In the genomic region with DNA sequence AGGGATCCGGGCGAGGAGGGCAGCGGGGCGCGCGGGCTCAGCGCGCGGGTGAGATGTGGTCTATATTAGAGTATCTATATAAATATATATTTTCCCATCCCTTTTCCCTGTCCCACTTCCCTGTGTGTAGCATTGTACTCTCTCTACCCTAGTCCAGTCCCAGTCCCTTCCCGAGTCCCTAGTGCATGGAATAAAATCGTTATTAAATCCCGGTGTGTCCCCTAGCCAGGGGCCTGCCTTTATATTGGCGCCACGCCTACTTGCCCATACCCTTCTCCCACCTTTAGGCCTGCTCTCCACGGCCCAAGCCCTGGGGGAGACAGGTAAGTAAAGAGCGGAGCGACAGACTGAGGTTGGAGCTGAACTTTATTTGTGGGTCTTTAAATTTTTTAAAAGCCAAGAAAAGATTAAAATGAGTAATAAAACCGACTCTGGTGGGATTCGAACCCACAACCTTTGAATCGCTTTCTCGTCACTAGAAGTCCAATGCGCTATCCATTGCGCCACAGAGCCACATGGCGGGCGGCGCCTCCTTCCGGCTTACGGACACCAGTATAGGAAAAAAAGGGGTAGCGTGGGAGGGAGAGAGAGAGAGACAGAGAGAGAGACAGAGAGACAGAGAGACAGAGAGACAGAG, we compare ENCODE assay signal across 8 mouse cellular contexts. TPM values are rescaled to one million over a fixed set of nuclear protein-coding genes. Genes with fewer than 3 reads are reported as not detected.
DNase-seq lines count a peak whose midpoint lies in the region; ATAC-seq and TF ChIP-seq lines count a peak whose summit lies in the region.

No protein-coding gene starts in this region.

- no peak for ATAC-seq in embryonic facial prominence, embryonic 15.5 days (ENCODE audit: insufficient number of reproducible peaks, low FRiP score, low TSS enrichment, low read depth)
- no peak; the same call in 1 of the 2 replicates for ATAC-seq in heart, embryonic 12.5 days (ENCODE audit: insufficient number of reproducible peaks, low FRiP score)
- no peak for ATAC-seq in kidney, postnatal 0 days (replicated peaks; ENCODE audit: low FRiP score, low read depth)
- ATAC-seq in stomach, embryonic 14.5 days (ENCODE audit: insufficient number of reproducible peaks, insufficient read depth, low FRiP score, low read depth), result 0 out of 2 replicates have a peak, but pooled peaks have one; percentile 2

- peak overlapping the region; percentile 92 for H3K27ac ChIP-seq in embryonic facial prominence, embryonic 15.5 days (replicated peaks)
- H3K27ac ChIP-seq in heart, embryonic 12.5 days (ENCODE audit: poor library complexity, severe bottlenecking), result peak overlapping the region; percentile 88
- H3K27ac ChIP-seq in kidney, postnatal 0 days, result peak overlapping the region; percentile 83
- peak overlapping the region; percentile 53; the same call in 1 of the 2 replicates for H3K27ac ChIP-seq in liver, adult 2 months (replicated peaks; ENCODE audit: insufficient read depth, low read depth, low read length)
- peak overlapping the region; percentile 87; the same call in 1 of the 2 replicates for H3K27ac ChIP-seq in stomach, embryonic 14.5 days (ENCODE audit: low read length)

- DNase-seq in 416B (ENCODE audit: low read depth), result peak; percentile 96
- peak; percentile 89 to 90 for DNase-seq in adrenal gland, postnatal 36 days
- peak; percentile 84 for DNase-seq in kidney, postnatal 0 days (ENCODE audit: low spot score)
- DNase-seq in liver, adult 2 months (ENCODE audit: extremely low read depth, low read depth, low spot score), result peak; percentile 73
- peak; percentile 89 to 90 for DNase-seq in natural killer cell, adult 2 months (ENCODE audit: low spot score in 2 of 2)

- H3K9me3 ChIP-seq in embryonic facial prominence, embryonic 15.5 days (replicated peaks), result no peaks in the 10 kb centered on the region
- no peaks in the 10 kb centered on the region for H3K9me3 ChIP-seq in heart, embryonic 12.5 days (replicated peaks)
- no peaks in the 10 kb centered on the region for H3K9me3 ChIP-seq in kidney, postnatal 0 days (replicated peaks; ENCODE audit: low read length)
- no peaks in the 10 kb centered on the region for H3K9me3 ChIP-seq in stomach, embryonic 14.5 days (ENCODE audit: control insufficient read depth, low read depth, low read length)

- peaks cover 44% of the 10 kb centered on the region for H3K4me1 ChIP-seq in embryonic facial prominence, embryonic 15.5 days
- H3K4me1 ChIP-seq in heart, embryonic 12.5 days (replicated peaks), result peaks cover 48% of the 10 kb centered on the region
- H3K4me1 ChIP-seq in kidney, postnatal 0 days (replicated peaks; ENCODE audit: insufficient read depth, low read length), result peaks cover 12% of the 10 kb centered on the region
- peaks cover 11% of the 10 kb centered on the region; the same call in 1 of the 2 replicates for H3K4me1 ChIP-seq in liver, adult 2 months (ENCODE audit: control insufficient read depth, insufficient read depth, low read length)
- H3K4me1 ChIP-seq in stomach, embryonic 14.5 days (ENCODE audit: control insufficient read depth, insufficient read depth, low read length), result peaks cover 17% of the 10 kb centered on the region

- H3K79me2 ChIP-seq in liver, adult 2 months (ENCODE audit: control insufficient read depth, insufficient read depth, low read length), result no peaks in the 10 kb centered on the region

- no peaks in the 10 kb centered on the region for H3K36me3 ChIP-seq in embryonic facial prominence, embryonic 15.5 days
- no peaks in the 10 kb centered on the region for H3K36me3 ChIP-seq in heart, embryonic 12.5 days
- no peaks in the 10 kb centered on the region for H3K36me3 ChIP-seq in kidney, postnatal 0 days (ENCODE audit: insufficient read depth, low read length)
- H3K36me3 ChIP-seq in liver, adult 2 months (ENCODE audit: control insufficient read depth, insufficient read depth, low read length), result no peaks in the 10 kb centered on the region
- H3K36me3 ChIP-seq in stomach, embryonic 14.5 days (ENCODE audit: control insufficient read depth, insufficient read depth, low read length), result no peaks in the 10 kb centered on the region

- peak overlapping the region; percentile 96 for H3K4me2 ChIP-seq in embryonic facial prominence, embryonic 15.5 days (replicated peaks)
- H3K4me2 ChIP-seq in heart, embryonic 12.5 days, result peak overlapping the region; percentile 90
- H3K4me2 ChIP-seq in kidney, postnatal 0 days (ENCODE audit: low read length), result peak overlapping the region; percentile 92
- peak overlapping the region; percentile 94 for H3K4me2 ChIP-seq in stomach, embryonic 14.5 days (replicated peaks; ENCODE audit: low read depth, low read length)

- 1% methylated on average over 29 of the region's 29 CpGs for WGBS in embryonic facial prominence, embryonic 15.5 days
- under 1% methylated on average over 29 of the region's 29 CpGs for WGBS in heart, embryonic 12.5 days
- under 1% methylated on average over 28 of the region's 29 CpGs for WGBS in kidney, postnatal 0 days
- under 1% methylated on average over 29 of the region's 29 CpGs for WGBS in liver, adult 2 months
- WGBS in stomach, embryonic 14.5 days, result under 1% methylated on average over 29 of the region's 29 CpGs

- no peaks in the 10 kb centered on the region; the same call in 1 of the 2 replicates for H3K27me3 ChIP-seq in embryonic facial prominence, embryonic 15.5 days
- H3K27me3 ChIP-seq in heart, embryonic 12.5 days (replicated peaks), result peaks cover 6% of the 10 kb centered on the region; the same call in 1 of the 2 replicates
- no peaks in the 10 kb centered on the region for H3K27me3 ChIP-seq in kidney, postnatal 0 days (ENCODE audit: insufficient read depth, low read length)
- no peaks in the 10 kb centered on the region for H3K27me3 ChIP-seq in liver, adult 2 months (ENCODE audit: control insufficient read depth, insufficient read depth, low read length)
- H3K27me3 ChIP-seq in stomach, embryonic 14.5 days (ENCODE audit: control insufficient read depth, insufficient read depth, low read length), result no peaks in the 10 kb centered on the region

- TF ChIP-seq POLR2A in liver, adult 2 months (IDR thresholded peaks at IDR 0.05; ENCODE audit: extremely low read depth, insufficient read depth, low read length), result no peak

- TF ChIP-seq CTCF in kidney, postnatal 0 days (IDR thresholded peaks at IDR 0.05; ENCODE audit: low read depth), result peak; percentile 38
- TF ChIP-seq CTCF in liver, adult 2 months (IDR thresholded peaks at IDR 0.05; ENCODE audit: low read depth, low read length), result no peak

- H3K9ac ChIP-seq in embryonic facial prominence, embryonic 15.5 days, result peak overlapping the region; percentile 59
- peak overlapping the region; percentile 71 for H3K9ac ChIP-seq in heart, embryonic 12.5 days
- peak overlapping the region; percentile 67 for H3K9ac ChIP-seq in kidney, postnatal 0 days (ENCODE audit: low read depth, low read length)
- peak overlapping the region; percentile 75 for H3K9ac ChIP-seq in liver, adult 2 months (ENCODE audit: low read depth, low read length)
- H3K9ac ChIP-seq in stomach, embryonic 14.5 days (replicated peaks; ENCODE audit: low read depth, low read length), result peak overlapping the region; percentile 60

- peak overlapping the region; percentile 81 for H3K4me3 ChIP-seq in embryonic facial prominence, embryonic 15.5 days (replicated peaks)
- H3K4me3 ChIP-seq in heart, embryonic 12.5 days, result peak overlapping the region; percentile 67
- peak overlapping the region; percentile 66 for H3K4me3 ChIP-seq in kidney, postnatal 0 days (replicated peaks; ENCODE audit: low read depth, low read length)
- peak overlapping the region; percentile 60 for H3K4me3 ChIP-seq in liver, adult 2 months (ENCODE audit: insufficient read depth, low read depth, low read length)
- H3K4me3 ChIP-seq in stomach, embryonic 14.5 days (ENCODE audit: low read depth, low read length), result peak overlapping the region; percentile 70

RNA-seq across cellular contexts. Expression of a gene that starts 0.8 kb away (rescaled TPM):
- under 1 TPM; 0.50 to 0.76 TPM for total RNA-seq in adrenal gland, postnatal 36 days (2021)
- polyA plus RNA-seq in embryonic facial prominence, embryonic 15.5 days (2015; fragmentation: Nextera tagmentation; extraction: Ambion mirVana), result 0.35 and 0.51 TPM in 2 replicates
- polyA plus RNA-seq in heart, embryonic 12.5 days (2016; fragmentation: Nextera tagmentation; extraction: Ambion mirVana), result 0.42 and 0.65 TPM in 2 replicates
- polyA plus RNA-seq in kidney, postnatal 0 days (2015; fragmentation: Nextera tagmentation; extraction: Ambion mirVana), result 0.25 and 0.31 TPM in 2 replicates
- total RNA-seq in liver, adult 2 months (2014; rRNA removed), result 0.13 TPM in 1 of 2 replicates, not detected in the other
- 0.05 and 0.10 TPM in 2 replicates for polyA plus RNA-seq in liver, adult 2 months (2012; rRNA removed)
- polyA plus RNA-seq in stomach, embryonic 14.5 days (2014; fragmentation: Nextera tagmentation; extraction: Ambion mirVana), result 0.29 and 0.36 TPM in 2 replicates

RNA-seq across cellular contexts. Expression of a gene that starts 2.5 kb away (rescaled TPM):
- total RNA-seq in adrenal gland, postnatal 36 days (2021), result 1 to 10 TPM in 1 of 2 experiments, under 1 TPM in 1; 0.63 to 1.1 TPM
- 7.6 and 8.9 TPM in 2 replicates for polyA plus RNA-seq in embryonic facial prominence, embryonic 15.5 days (2015; fragmentation: Nextera tagmentation; extraction: Ambion mirVana)
- 0.17 and 0.54 TPM in 2 replicates for polyA plus RNA-seq in heart, embryonic 12.5 days (2016; fragmentation: Nextera tagmentation; extraction: Ambion mirVana)
- polyA plus RNA-seq in kidney, postnatal 0 days (2015; fragmentation: Nextera tagmentation; extraction: Ambion mirVana), result 0.54 and 0.69 TPM in 2 replicates
- not detected in 2 replicates for total RNA-seq in liver, adult 2 months (2014; rRNA removed)
- 0.09 TPM in 1 of 2 replicates, not detected in the other for polyA plus RNA-seq in liver, adult 2 months (2012; rRNA removed)
- polyA plus RNA-seq in stomach, embryonic 14.5 days (2014; fragmentation: Nextera tagmentation; extraction: Ambion mirVana), result 0.29 and 0.49 TPM in 2 replicates

RNA-seq across cellular contexts. Expression of a gene that starts 3.0 kb away (rescaled TPM):
- total RNA-seq in adrenal gland, postnatal 36 days (2021), result under 1 TPM; 0.17 to 0.26 TPM
- 0.55 and 0.64 TPM in 2 replicates for polyA plus RNA-seq in embryonic facial prominence, embryonic 15.5 days (2015; fragmentation: Nextera tagmentation; extraction: Ambion mirVana)
- 0.70 and 0.81 TPM in 2 replicates for polyA plus RNA-seq in heart, embryonic 12.5 days (2016; fragmentation: Nextera tagmentation; extraction: Ambion mirVana)
- 0.42 and 0.50 TPM in 2 replicates for polyA plus RNA-seq in kidney, postnatal 0 days (2015; fragmentation: Nextera tagmentation; extraction: Ambion mirVana)
- total RNA-seq in liver, adult 2 months (2014; rRNA removed), result not detected in 2 replicates
- 0.05 TPM in 1 of 2 replicates, not detected in the other for polyA plus RNA-seq in liver, adult 2 months (2012; rRNA removed)
- polyA plus RNA-seq in stomach, embryonic 14.5 days (2014; fragmentation: Nextera tagmentation; extraction: Ambion mirVana), result 0.39 and 0.54 TPM in 2 replicates

RNA-seq across cellular contexts. Expression of a gene that starts 28.2 kb away (rescaled TPM):
- 100 to 1,000 TPM; 112 to 153 TPM for total RNA-seq in adrenal gland, postnatal 36 days (2021)
- polyA plus RNA-seq in embryonic facial prominence, embryonic 15.5 days (2015; fragmentation: Nextera tagmentation; extraction: Ambion mirVana), result 29.6 and 34.4 TPM in 2 replicates
- 9.4 and 9.8 TPM in 2 replicates for polyA plus RNA-seq in heart, embryonic 12.5 days (2016; fragmentation: Nextera tagmentation; extraction: Ambion mirVana)
- 7.4 and 9.9 TPM in 2 replicates for polyA plus RNA-seq in kidney, postnatal 0 days (2015; fragmentation: Nextera tagmentation; extraction: Ambion mirVana)
- 8.0 and 9.0 TPM in 2 replicates for total RNA-seq in liver, adult 2 months (2014; rRNA removed)
- 4.6 and 6.9 TPM in 2 replicates for polyA plus RNA-seq in liver, adult 2 months (2012; rRNA removed)
- polyA plus RNA-seq in stomach, embryonic 14.5 days (2014; fragmentation: Nextera tagmentation; extraction: Ambion mirVana), result 10.5 and 15.1 TPM in 2 replicates

RNA-seq across cellular contexts. Expression of a gene that starts 33.6 kb away (rescaled TPM):
- not detected for total RNA-seq in adrenal gland, postnatal 36 days (2021)
- polyA plus RNA-seq in embryonic facial prominence, embryonic 15.5 days (2015; fragmentation: Nextera tagmentation; extraction: Ambion mirVana), result 28.7 and 30.5 TPM in 2 replicates
- not detected in 2 replicates for polyA plus RNA-seq in heart, embryonic 12.5 days (2016; fragmentation: Nextera tagmentation; extraction: Ambion mirVana)
- 0.27 and 0.36 TPM in 2 replicates for polyA plus RNA-seq in kidney, postnatal 0 days (2015; fragmentation: Nextera tagmentation; extraction: Ambion mirVana)
- total RNA-seq in liver, adult 2 months (2014; rRNA removed), result not detected in 2 replicates
- not detected in 2 replicates for polyA plus RNA-seq in liver, adult 2 months (2012; rRNA removed)
- polyA plus RNA-seq in stomach, embryonic 14.5 days (2014; fragmentation: Nextera tagmentation; extraction: Ambion mirVana), result not detected in 2 replicates
